Mouse (Mus musculus): ENCODE measurements at regions not wholly inside any gene's neighbourhood (a gene's known extent, or its start where the extent isn't known, plus 50 kb on each side); places are given as distances from the start of the nearest gene placed in this dataset.

DNA sequence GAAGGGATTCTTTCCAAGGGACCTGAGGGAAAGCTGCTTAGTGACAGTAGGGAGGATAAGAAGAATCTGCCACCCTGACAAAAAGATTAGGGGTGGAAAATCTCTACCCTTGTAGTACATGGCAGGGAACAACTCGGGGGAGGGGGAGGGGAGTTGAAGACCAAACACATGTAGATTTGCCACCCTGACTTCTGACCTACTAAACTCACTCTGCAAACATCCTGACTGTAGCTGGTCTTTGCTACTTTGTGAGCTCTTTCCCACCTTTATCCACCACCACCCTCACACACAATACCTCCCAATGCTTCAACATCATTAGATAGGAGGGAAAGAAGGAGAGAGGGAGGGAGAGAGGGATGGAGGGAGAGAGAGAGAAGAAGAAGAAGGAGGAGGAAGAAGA is 140.4 kb upstream of the BC052040 start:
- no peaks in the 10 kb centered on the region for H3K36me3 ChIP-seq (ENCODE audit: control insufficient read depth, insufficient read depth, low read length)
- no peaks in the 10 kb centered on the region for H3K27me3 ChIP-seq (replicated peaks; ENCODE audit: control insufficient read depth, insufficient read depth, low read length)
- WGBS, result 30% methylated on average over 1 of the region's 1 CpGs
- no peaks in the 10 kb centered on the region for H3K4me1 ChIP-seq (ENCODE audit: control insufficient read depth, insufficient read depth, low read length)
- TF ChIP-seq CTCF (conservative IDR thresholded peaks at IDR 0.05; ENCODE audit: insufficient read depth, insufficient read length, low read depth, low read length) (no peak), POLR2A (IDR thresholded peaks at IDR 0.05; ENCODE audit: low read depth, low read length) (no peak)
- H3K27ac ChIP-seq (ENCODE audit: insufficient read depth, low read depth, low read length), result no peak overlapping the region
- H3K4me3 ChIP-seq (ENCODE audit: insufficient read depth, low read depth, low read length), result no peak overlapping the region
- DNase-seq, result no peak

GRCm38 (mm10) chr2:115449783-115450483 is 131.6 kb upstream of the BC052040 start:
- H3K27me3 ChIP-seq (replicated peaks; ENCODE audit: control insufficient read depth, insufficient read depth, low read length), result no peaks in the 10 kb centered on the region
- TF ChIP-seq POLR2A (IDR thresholded peaks at IDR 0.05; ENCODE audit: low read depth, low read length) (no peak), CTCF (conservative IDR thresholded peaks at IDR 0.05; ENCODE audit: insufficient read depth, insufficient read length, low read depth, low read length) (no peak)
- H3K4me1 ChIP-seq (ENCODE audit: control insufficient read depth, insufficient read depth, low read length), result no peaks in the 10 kb centered on the region
- H3K36me3 ChIP-seq (ENCODE audit: control insufficient read depth, insufficient read depth, low read length), result no peaks in the 10 kb centered on the region
- no peak overlapping the region for H3K27ac ChIP-seq (ENCODE audit: insufficient read depth, low read depth, low read length)
- DNase-seq, result no peak
- WGBS, result 74% methylated on average over 6 of the region's 6 CpGs
- H3K4me3 ChIP-seq (ENCODE audit: insufficient read depth, low read depth, low read length), result no peak overlapping the region

DNA sequence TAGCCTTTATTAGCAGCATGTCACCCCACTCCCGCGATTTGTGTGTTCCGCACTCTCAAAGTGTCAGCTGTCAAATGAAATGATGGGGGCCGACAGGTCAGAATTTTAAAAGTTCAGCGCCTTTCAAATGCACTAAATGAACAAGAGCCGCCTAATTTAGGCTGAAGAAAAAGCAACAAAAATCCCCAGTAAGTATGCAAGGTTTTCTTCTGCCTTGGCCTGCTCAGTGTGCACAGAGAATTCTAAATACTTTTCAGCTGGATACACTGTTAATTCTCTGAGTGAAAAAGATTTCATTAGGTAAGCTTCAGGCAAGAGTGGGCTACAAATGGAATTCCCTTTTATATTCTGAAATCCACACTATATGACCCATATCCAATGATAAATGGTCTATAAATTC is 125.9 kb upstream of the BC052040 start:
- Histone ChIP-seq H3K4me1 (ENCODE audit: control insufficient read depth, insufficient read depth, low read length) (no peaks in the 10 kb centered on the region), H3K27me3 (replicated peaks; ENCODE audit: control insufficient read depth, insufficient read depth, low read length) (no peaks in the 10 kb centered on the region; the same call in 1 of the 2 replicates), H3K27ac (ENCODE audit: insufficient read depth, low read depth, low read length) (no peak overlapping the region), H3K4me3 (ENCODE audit: insufficient read depth, low read depth, low read length) (no peak overlapping the region), H3K36me3 (ENCODE audit: control insufficient read depth, insufficient read depth, low read length) (no peaks in the 10 kb centered on the region)
- TF ChIP-seq POLR2A (IDR thresholded peaks at IDR 0.05; ENCODE audit: low read depth, low read length), result no peak
- no peak for TF ChIP-seq CTCF (conservative IDR thresholded peaks at IDR 0.05; ENCODE audit: insufficient read depth, insufficient read length, low read depth, low read length)
- no peak for DNase-seq
- WGBS, result 63% methylated on average over 6 of the region's 6 CpGs

DNA sequence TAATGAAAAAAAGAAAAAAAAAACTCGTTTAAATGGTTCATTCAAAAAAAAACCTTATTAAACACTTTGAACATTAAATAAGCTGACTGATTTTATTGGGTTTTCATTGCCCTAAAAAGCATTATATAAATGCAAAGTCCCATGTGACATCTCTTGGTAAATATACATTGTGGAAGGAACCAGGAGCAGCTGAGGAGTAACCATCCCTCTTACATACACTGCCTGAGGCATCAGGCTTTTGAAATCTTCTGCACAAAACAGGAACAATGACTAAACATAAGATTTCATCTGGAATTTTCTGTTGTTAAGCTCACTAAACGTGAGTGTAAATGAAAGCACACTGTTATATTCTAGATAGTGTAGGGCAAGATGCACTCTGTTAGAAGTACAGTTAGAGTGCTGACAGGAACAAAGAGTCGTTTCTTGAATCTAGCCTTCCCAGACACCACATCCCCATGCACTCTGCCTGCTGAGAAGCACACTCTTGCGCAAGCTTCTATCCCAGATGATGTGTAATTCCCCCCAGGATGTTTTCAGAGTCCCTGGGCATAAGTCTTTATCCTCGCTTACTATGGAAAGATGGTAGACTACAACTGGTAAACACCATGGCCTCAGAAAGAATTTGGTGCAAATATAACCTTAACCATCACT is 125.0 kb upstream of the BC052040 start:
- Histone ChIP-seq H3K27me3 (replicated peaks; ENCODE audit: control insufficient read depth, insufficient read depth, low read length) (no peaks in the 10 kb centered on the region; the same call in 1 of the 2 replicates), H3K36me3 (ENCODE audit: control insufficient read depth, insufficient read depth, low read length) (no peaks in the 10 kb centered on the region), H3K4me3 (ENCODE audit: insufficient read depth, low read depth, low read length) (no peak overlapping the region), H3K27ac (ENCODE audit: insufficient read depth, low read depth, low read length) (no peak overlapping the region), H3K4me1 (ENCODE audit: control insufficient read depth, insufficient read depth, low read length) (no peaks in the 10 kb centered on the region)
- DNase-seq, result no peak
- 78% methylated on average over 5 of the region's 5 CpGs for WGBS
- no peak for TF ChIP-seq POLR2A (IDR thresholded peaks at IDR 0.05; ENCODE audit: low read depth, low read length)
- no peak for TF ChIP-seq CTCF (conservative IDR thresholded peaks at IDR 0.05; ENCODE audit: insufficient read depth, insufficient read length, low read depth, low read length)

DNA sequence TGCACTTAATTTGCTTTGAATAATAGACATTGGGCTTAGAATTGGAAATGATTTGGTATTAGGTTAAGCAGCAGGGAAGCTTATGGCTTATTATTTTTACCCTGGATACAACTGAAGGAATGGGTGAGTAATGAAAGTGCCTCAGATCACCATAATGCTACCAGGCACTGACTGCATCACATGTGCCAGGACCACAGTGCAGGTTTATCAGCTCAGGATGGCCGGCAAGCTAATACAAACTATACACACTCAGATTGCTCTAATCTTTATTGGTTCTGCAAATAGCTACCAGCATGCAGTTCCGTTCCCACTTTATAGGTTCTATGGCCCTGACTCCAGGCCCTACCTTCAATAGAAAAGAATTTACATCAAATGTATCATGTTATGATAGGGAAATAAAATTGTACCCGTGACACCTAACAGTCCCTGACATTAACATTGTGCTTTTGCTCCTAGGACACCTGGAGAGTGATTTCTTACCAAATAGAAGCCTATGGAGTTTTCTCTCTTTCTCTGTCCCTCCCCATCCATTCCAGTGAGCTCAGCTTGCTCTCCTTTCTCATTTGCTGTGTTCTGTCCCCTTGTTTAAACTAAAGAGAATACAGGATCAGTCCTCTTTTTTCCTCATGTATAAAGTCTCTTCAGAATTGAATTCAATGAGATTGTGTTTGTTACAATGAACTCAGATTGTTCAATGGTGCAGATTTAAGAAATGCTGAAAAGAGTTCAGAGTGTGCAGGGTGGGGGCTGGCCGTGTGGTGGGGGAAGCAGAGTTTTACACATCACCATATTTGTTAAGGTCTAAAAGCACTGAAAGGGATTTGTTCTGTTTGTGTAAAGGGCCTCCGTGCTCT is 121.3 kb upstream of the BC052040 start:
- H3K36me3 ChIP-seq (ENCODE audit: control insufficient read depth, insufficient read depth, low read length), result no peaks in the 10 kb centered on the region
- TF ChIP-seq POLR2A (IDR thresholded peaks at IDR 0.05; ENCODE audit: low read depth, low read length) (no peak), CTCF (conservative IDR thresholded peaks at IDR 0.05; ENCODE audit: insufficient read depth, insufficient read length, low read depth, low read length) (no peak)
- no peaks in the 10 kb centered on the region for H3K4me1 ChIP-seq (ENCODE audit: control insufficient read depth, insufficient read depth, low read length)
- WGBS, result 88% methylated on average over 5 of the region's 5 CpGs
- H3K4me3 ChIP-seq (ENCODE audit: insufficient read depth, low read depth, low read length), result no peak overlapping the region
- no peaks in the 10 kb centered on the region; the same call in 1 of the 2 replicates for H3K27me3 ChIP-seq (replicated peaks; ENCODE audit: control insufficient read depth, insufficient read depth, low read length)
- no peak for DNase-seq
- no peak overlapping the region for H3K27ac ChIP-seq (ENCODE audit: insufficient read depth, low read depth, low read length)

DNA sequence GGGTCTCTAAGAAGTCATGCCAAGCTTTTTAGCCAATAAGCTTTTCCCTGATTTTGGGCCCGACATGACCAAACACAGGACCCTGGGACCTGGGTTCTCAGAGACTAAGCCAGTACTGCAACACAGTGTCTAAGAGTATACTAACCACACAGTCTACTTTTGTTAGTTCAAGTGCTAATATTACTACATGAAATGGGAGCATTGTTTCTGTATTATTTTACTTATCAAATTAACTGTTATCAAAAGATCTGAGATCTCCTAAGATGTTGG is 120.7 kb upstream of the BC052040 start:
- TF ChIP-seq CTCF (conservative IDR thresholded peaks at IDR 0.05; ENCODE audit: insufficient read depth, insufficient read length, low read depth, low read length) (no peak), POLR2A (IDR thresholded peaks at IDR 0.05; ENCODE audit: low read depth, low read length) (no peak)
- Histone ChIP-seq H3K4me3 (ENCODE audit: insufficient read depth, low read depth, low read length) (no peak overlapping the region), H3K27ac (ENCODE audit: insufficient read depth, low read depth, low read length) (no peak overlapping the region), H3K36me3 (ENCODE audit: control insufficient read depth, insufficient read depth, low read length) (no peaks in the 10 kb centered on the region), H3K4me1 (ENCODE audit: control insufficient read depth, insufficient read depth, low read length) (no peaks in the 10 kb centered on the region), H3K27me3 (replicated peaks; ENCODE audit: control insufficient read depth, insufficient read depth, low read length) (no peaks in the 10 kb centered on the region)
- DNase-seq, result no peak
- 91% methylated on average over 1 of the region's 1 CpGs for WGBS

DNA sequence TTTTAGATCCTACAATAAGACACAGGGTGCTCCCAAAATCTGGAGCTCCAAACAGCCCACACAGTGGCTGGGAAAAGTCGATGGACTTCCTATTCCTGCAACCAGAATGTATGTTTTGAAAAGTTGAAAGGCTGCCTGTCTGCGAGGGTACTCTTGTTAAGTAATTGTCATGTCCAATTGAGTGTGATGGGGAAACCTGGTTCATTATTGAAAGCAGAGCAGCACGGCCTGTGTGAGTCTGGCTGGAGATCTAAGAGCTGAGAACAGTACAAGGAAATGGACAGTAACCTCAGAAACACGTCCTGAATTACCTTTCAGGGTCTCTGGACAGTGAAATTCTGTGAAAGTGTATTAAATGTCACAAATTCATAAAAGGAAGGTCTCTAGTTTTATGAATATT is 115.3 kb upstream of the BC052040 start:
- no peak for DNase-seq
- H3K4me1 ChIP-seq (ENCODE audit: control insufficient read depth, insufficient read depth, low read length), result no peaks in the 10 kb centered on the region
- H3K27ac ChIP-seq (ENCODE audit: insufficient read depth, low read depth, low read length), result no peak overlapping the region
- H3K27me3 ChIP-seq (replicated peaks; ENCODE audit: control insufficient read depth, insufficient read depth, low read length), result no peaks in the 10 kb centered on the region
- no peak for TF ChIP-seq CTCF (conservative IDR thresholded peaks at IDR 0.05; ENCODE audit: insufficient read depth, insufficient read length, low read depth, low read length)
- WGBS, result 67% methylated on average over 4 of the region's 4 CpGs
- H3K36me3 ChIP-seq (ENCODE audit: control insufficient read depth, insufficient read depth, low read length), result no peaks in the 10 kb centered on the region
- H3K4me3 ChIP-seq (ENCODE audit: insufficient read depth, low read depth, low read length), result no peak overlapping the region
